In genomic region chr12:84010201-84010600, GRCm38 (mm10) we compare ENCODE assay signal across 9 mouse cellular contexts. TPM values are rescaled to one million over a fixed set of nuclear protein-coding genes. Genes with fewer than 3 reads are reported as not detected.
DNase-seq lines count a peak whose midpoint lies in the region; ATAC-seq and TF ChIP-seq lines count a peak whose summit lies in the region.
"Had no signal": no experiment of that assay in that cellular context is flagged by ENCODE, and none has a peak within 500 bp of the region (broad histone marks: within the 10 kb centered on the region; RNA-seq: fewer than 3 reads in every experiment).

No protein-coding gene starts in this region.

- ATAC-seq in kidney, embryonic 15.5 days (replicated peaks; ENCODE audit: low FRiP score) = no peak
- no peak for ATAC-seq in intestine, embryonic 15.5 days
- no peak for ATAC-seq in midbrain, embryonic 16.5 days

- H3K4me1 ChIP-seq in kidney, embryonic 15.5 days = peaks cover 43% of the 10 kb centered on the region
- H3K4me1 ChIP-seq in forebrain, embryonic 10.5 days = peaks cover 42% of the 10 kb centered on the region
- peaks cover 7% of the 10 kb centered on the region; the same call in 1 of the 2 replicates for H3K4me1 ChIP-seq in intestine, embryonic 15.5 days (replicated peaks)
- H3K4me1 ChIP-seq in midbrain, embryonic 16.5 days (ENCODE audit: control insufficient read depth, insufficient read depth, low read length) = peaks cover 22% of the 10 kb centered on the region
- H3K4me1 ChIP-seq in cerebellum, adult 2 months (ENCODE audit: control insufficient read depth, insufficient read depth, low read length) = peaks cover 3% of the 10 kb centered on the region

- TF ChIP-seq CTCF in cerebellum, adult 2 months (IDR thresholded peaks at IDR 0.05; ENCODE audit: borderline replicate concordance, insufficient read depth, low read depth, low read length) = no peak

- DNase-seq in kidney, adult 9 months = no peak
- no peak for DNase-seq in forebrain, embryonic 10.5 days (ENCODE audit: extremely low spot score, low spot score)
- DNase-seq in right cerebral cortex, adult 2 months (ENCODE audit: low spot score in 2 of 2) = no peak
- no peak for DNase-seq in cerebellum, adult 2 months
- DNase-seq in left cerebral cortex, postnatal 25 days (ENCODE audit: low spot score in 2 of 2) = no peak

- H3K36me3 ChIP-seq in kidney, embryonic 15.5 days = no peaks in the 10 kb centered on the region; the same call in none of the 2 replicates
- peaks cover 8% of the 10 kb centered on the region for H3K36me3 ChIP-seq in forebrain, embryonic 10.5 days (replicated peaks)
- H3K36me3 ChIP-seq in intestine, embryonic 15.5 days = no peaks in the 10 kb centered on the region
- no peaks in the 10 kb centered on the region for H3K36me3 ChIP-seq in midbrain, embryonic 16.5 days (ENCODE audit: control insufficient read depth, insufficient read depth, low read length)
- H3K36me3 ChIP-seq: G1E had no signal

- peak overlapping the region; percentile 53 for H3K4me3 ChIP-seq in kidney, embryonic 15.5 days (replicated peaks)
- H3K4me3 ChIP-seq in forebrain, embryonic 10.5 days = peak overlapping the region; percentile 54
- peak overlapping the region; percentile 48 for H3K4me3 ChIP-seq in intestine, embryonic 15.5 days (replicated peaks)
- peak overlapping the region; percentile 45 for H3K4me3 ChIP-seq in midbrain, embryonic 16.5 days (ENCODE audit: low read depth, low read length)
- no peak overlapping the region for H3K4me3 ChIP-seq in cerebellum, adult 2 months (replicated peaks; ENCODE audit: insufficient read depth, low read depth, low read length)

- H3K9ac ChIP-seq in kidney, embryonic 15.5 days = peak overlapping the region; percentile 50; the same call in 1 of the 2 replicates
- H3K9ac ChIP-seq in intestine, embryonic 15.5 days = peak overlapping the region; percentile 59
- no peak overlapping the region for H3K9ac ChIP-seq in midbrain, embryonic 16.5 days (ENCODE audit: low read depth, low read length)

- no peaks in the 10 kb centered on the region for H3K9me3 ChIP-seq in kidney, embryonic 15.5 days (replicated peaks)
- no peaks in the 10 kb centered on the region for H3K9me3 ChIP-seq in forebrain, embryonic 10.5 days
- no peaks in the 10 kb centered on the region for H3K9me3 ChIP-seq in intestine, embryonic 15.5 days
- no peaks in the 10 kb centered on the region for H3K9me3 ChIP-seq in midbrain, embryonic 16.5 days (replicated peaks; ENCODE audit: control insufficient read depth, low read length, poor library complexity, severe bottlenecking)

- no peak overlapping the region for H3K27ac ChIP-seq in kidney, embryonic 15.5 days
- H3K27ac ChIP-seq in forebrain, embryonic 10.5 days = 0 out of 2 replicates have a peak overlapping the region, but pooled peaks have one; percentile 84
- H3K27ac ChIP-seq in intestine, embryonic 15.5 days = 0 out of 2 replicates have a peak overlapping the region, but pooled peaks have one; percentile 79
- peak overlapping the region; percentile 43; the same call in 1 of the 2 replicates for H3K27ac ChIP-seq in midbrain, embryonic 16.5 days (ENCODE audit: low read length)
- H3K27ac ChIP-seq in cerebellum, adult 2 months (ENCODE audit: insufficient read depth, low read length) = no peak overlapping the region

- WGBS in kidney, embryonic 15.5 days = 75% methylated on average over 3 of the region's 3 CpGs
- 84% methylated on average over 3 of the region's 3 CpGs for WGBS in forebrain, embryonic 10.5 days
- 61% methylated on average over 3 of the region's 3 CpGs for WGBS in intestine, embryonic 15.5 days
- WGBS in midbrain, embryonic 16.5 days = 71% methylated on average over 3 of the region's 3 CpGs
- WGBS in cerebellum, adult 2 months = 84% methylated on average over 3 of the region's 3 CpGs

- peak overlapping the region; percentile 73 for H3K4me2 ChIP-seq in kidney, embryonic 15.5 days
- peak overlapping the region; percentile 62 for H3K4me2 ChIP-seq in intestine, embryonic 15.5 days (replicated peaks)
- H3K4me2 ChIP-seq in midbrain, embryonic 16.5 days (ENCODE audit: low read length) = no peak overlapping the region

- intact Hi-C loops in left cerebral cortex, postnatal 25 days (cut with DNase I) = no loop called here

- H3K27me3 ChIP-seq in kidney, embryonic 15.5 days = no peaks in the 10 kb centered on the region
- peaks cover 12% of the 10 kb centered on the region; the same call in 1 of the 2 replicates for H3K27me3 ChIP-seq in forebrain, embryonic 10.5 days (ENCODE audit: poor library complexity, severe bottlenecking)
- no peaks in the 10 kb centered on the region for H3K27me3 ChIP-seq in intestine, embryonic 15.5 days (replicated peaks)
- H3K27me3 ChIP-seq in midbrain, embryonic 16.5 days (ENCODE audit: control insufficient read depth, insufficient read depth, low read depth, low read length) = no peaks in the 10 kb centered on the region
- H3K27me3 ChIP-seq in cerebellum, adult 2 months (ENCODE audit: control insufficient read depth, insufficient read depth, low read length) = no peaks in the 10 kb centered on the region

- no peak for TF ChIP-seq POLR2A in cerebellum, adult 2 months (IDR thresholded peaks at IDR 0.05; ENCODE audit: borderline replicate concordance, insufficient read depth, low read length)

RNA-seq across cellular contexts. Expression of gene Acot1, which starts 0.9 kb away (rescaled TPM):
- polyA plus RNA-seq in kidney, embryonic 15.5 days (2015; fragmentation: Nextera tagmentation; extraction: Ambion mirVana) = 53.7 and 55.2 TPM in 2 replicates
- polyA plus RNA-seq in forebrain, embryonic 10.5 days (2016; fragmentation: Nextera tagmentation; extraction: Ambion mirVana) = 22.4 and 23.5 TPM in 2 replicates
- polyA plus RNA-seq in intestine, embryonic 15.5 days (2015; fragmentation: Nextera tagmentation; extraction: Ambion mirVana) = 125 and 142 TPM in 2 replicates
- polyA plus RNA-seq in midbrain, embryonic 16.5 days (2015; fragmentation: Nextera tagmentation; extraction: Ambion mirVana) = 74.1 and 89.4 TPM in 2 replicates
- 18.2 and 19.3 TPM in 2 replicates for polyA plus RNA-seq in cerebellum, adult 2 months (2012; rRNA removed)
- 10 to 100 TPM; 10.3 to 13.8 TPM for total RNA-seq in left cerebral cortex, postnatal 25 days (2021)
- polyA plus RNA-seq: G1E had no signal

RNA-seq across cellular contexts. Expression of gene Acot2, which starts 22.5 kb away (rescaled TPM):
- 37.8 and 39.0 TPM in 2 replicates for polyA plus RNA-seq in kidney, embryonic 15.5 days (2015; fragmentation: Nextera tagmentation; extraction: Ambion mirVana)
- polyA plus RNA-seq in forebrain, embryonic 10.5 days (2016; fragmentation: Nextera tagmentation; extraction: Ambion mirVana) = 14.9 and 16.0 TPM in 2 replicates
- 34.3 and 35.8 TPM in 2 replicates for polyA plus RNA-seq in intestine, embryonic 15.5 days (2015; fragmentation: Nextera tagmentation; extraction: Ambion mirVana)
- 11.4 and 15.3 TPM in 2 replicates for polyA plus RNA-seq in midbrain, embryonic 16.5 days (2015; fragmentation: Nextera tagmentation; extraction: Ambion mirVana)
- polyA plus RNA-seq in cerebellum, adult 2 months (2012; rRNA removed) = 6.4 and 6.8 TPM in 2 replicates
- 10 to 100 TPM in 1 of 2 experiments, 1 to 10 TPM in 1; 9.5 to 12.5 TPM for total RNA-seq in left cerebral cortex, postnatal 25 days (2021)

RNA-seq across cellular contexts. Expression of gene Heatr4, which starts 25.5 kb away (rescaled TPM):
- not detected in 2 replicates for polyA plus RNA-seq in kidney, embryonic 15.5 days (2015; fragmentation: Nextera tagmentation; extraction: Ambion mirVana)
- not detected in 2 replicates for polyA plus RNA-seq in forebrain, embryonic 10.5 days (2016; fragmentation: Nextera tagmentation; extraction: Ambion mirVana)
- polyA plus RNA-seq in intestine, embryonic 15.5 days (2015; fragmentation: Nextera tagmentation; extraction: Ambion mirVana) = not detected in 2 replicates
- polyA plus RNA-seq in midbrain, embryonic 16.5 days (2015; fragmentation: Nextera tagmentation; extraction: Ambion mirVana) = 0.06 TPM in 1 of 2 replicates, not detected in the other
- polyA plus RNA-seq in cerebellum, adult 2 months (2012; rRNA removed) = 0.03 and 0.05 TPM in 2 replicates
- not detected for total RNA-seq in left cerebral cortex, postnatal 25 days (2021)
- polyA plus RNA-seq: G1E had no signal

RNA-seq across cellular contexts. Expression of gene Acot4, which starts 28.0 kb away (rescaled TPM):
- polyA plus RNA-seq in kidney, embryonic 15.5 days (2015; fragmentation: Nextera tagmentation; extraction: Ambion mirVana) = 6.0 TPM in 2 replicates
- 0.14 and 0.15 TPM in 2 replicates for polyA plus RNA-seq in forebrain, embryonic 10.5 days (2016; fragmentation: Nextera tagmentation; extraction: Ambion mirVana)
- 8.2 and 8.9 TPM in 2 replicates for polyA plus RNA-seq in intestine, embryonic 15.5 days (2015; fragmentation: Nextera tagmentation; extraction: Ambion mirVana)
- 0.59 and 0.67 TPM in 2 replicates for polyA plus RNA-seq in midbrain, embryonic 16.5 days (2015; fragmentation: Nextera tagmentation; extraction: Ambion mirVana)
- polyA plus RNA-seq in cerebellum, adult 2 months (2012; rRNA removed) = 0.24 and 0.43 TPM in 2 replicates
- total RNA-seq in left cerebral cortex, postnatal 25 days (2021) = 1 to 10 TPM; 2.4 to 3.7 TPM
- polyA plus RNA-seq: G1E had no signal

RNA-seq across cellular contexts. Expression of gene Gm49366, which starts 28.5 kb away (rescaled TPM):
- not detected in 2 replicates for polyA plus RNA-seq in kidney, embryonic 15.5 days (2015; fragmentation: Nextera tagmentation; extraction: Ambion mirVana)
- not detected in 2 replicates for polyA plus RNA-seq in forebrain, embryonic 10.5 days (2016; fragmentation: Nextera tagmentation; extraction: Ambion mirVana)
- polyA plus RNA-seq in intestine, embryonic 15.5 days (2015; fragmentation: Nextera tagmentation; extraction: Ambion mirVana) = not detected in 2 replicates
- not detected in 2 replicates for polyA plus RNA-seq in midbrain, embryonic 16.5 days (2015; fragmentation: Nextera tagmentation; extraction: Ambion mirVana)
- polyA plus RNA-seq in cerebellum, adult 2 months (2012; rRNA removed) = not detected in 2 replicates
- total RNA-seq in left cerebral cortex, postnatal 25 days (2021) = not detected
- total RNA-seq: G1E had no signal
- polyA plus RNA-seq: G1E had no signal

Comparison
In these comparisons a context has a peak if more than half of its experiments do, and no peak if none do; other contexts are left out.
1. H3K27ac ChIP-seq: peak in forebrain, embryonic 10.5 days (single experiment), intestine, embryonic 15.5 days (single experiment) and midbrain, embryonic 16.5 days (single experiment); none in kidney, embryonic 15.5 days (single experiment) and cerebellum, adult 2 months (single experiment).